Mouse (Mus musculus): ENCODE data around the gene Col18a1. TPM values are rescaled to one million over a fixed set of nuclear protein-coding genes. Genes with fewer than 3 reads are reported as not detected.

Gene Col18a1
- polyA plus RNA-seq, 1 experiment: 45.7 TPM

DNA sequence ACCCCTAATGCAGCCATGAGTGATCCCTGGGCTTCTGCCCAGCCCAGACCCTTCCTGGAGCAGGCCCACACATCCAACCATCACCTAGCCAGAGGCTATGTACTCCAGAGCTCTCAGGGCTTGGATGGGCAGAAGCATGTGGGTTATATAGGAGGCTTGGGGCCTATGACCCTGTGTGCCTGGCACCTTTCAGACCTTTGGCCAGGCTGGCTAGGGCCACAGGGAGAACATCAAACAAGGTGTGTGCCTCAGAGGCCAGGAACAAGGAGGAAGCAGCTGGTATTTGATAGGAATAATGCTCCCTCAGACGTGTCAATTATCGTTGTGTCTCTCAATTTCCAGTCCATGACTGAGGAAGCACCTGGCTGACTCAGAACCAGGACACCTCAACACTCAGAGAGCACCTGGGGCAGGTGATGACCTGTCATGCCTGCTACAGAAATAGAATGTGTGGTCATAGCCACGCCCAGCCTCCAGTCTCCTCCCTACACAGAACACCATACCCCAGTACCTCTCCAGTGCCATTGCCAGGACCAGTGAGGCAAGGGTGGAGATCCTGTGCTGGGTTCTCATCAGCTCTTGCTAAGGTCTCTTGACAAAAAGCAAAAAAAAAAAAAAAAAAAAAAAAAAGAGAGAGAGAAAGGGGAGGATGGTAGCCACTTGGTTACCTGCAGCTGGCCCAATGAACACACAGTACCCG is 54.6 kb downstream of the Col18a1 start:
- Histone ChIP-seq H3K27me3 (ENCODE audit: control insufficient read depth, insufficient read depth, low read length) (no peaks in the 10 kb centered on the region), H3K27ac (ENCODE audit: insufficient read depth, low read length) (no peak overlapping the region), H3K4me3 (replicated peaks; ENCODE audit: insufficient read depth, low read depth, low read length) (no peak overlapping the region), H3K4me1 (ENCODE audit: control insufficient read depth, insufficient read depth, low read length) (no peaks in the 10 kb centered on the region)
- DNase-seq: no peak
- no peak for TF ChIP-seq CTCF (IDR thresholded peaks at IDR 0.05; ENCODE audit: borderline replicate concordance, insufficient read depth, low read depth, low read length)
- TF ChIP-seq POLR2A (IDR thresholded peaks at IDR 0.05; ENCODE audit: borderline replicate concordance, insufficient read depth, low read length): no peak
- 93% methylated on average over 4 of the region's 4 CpGs for WGBS

DNA sequence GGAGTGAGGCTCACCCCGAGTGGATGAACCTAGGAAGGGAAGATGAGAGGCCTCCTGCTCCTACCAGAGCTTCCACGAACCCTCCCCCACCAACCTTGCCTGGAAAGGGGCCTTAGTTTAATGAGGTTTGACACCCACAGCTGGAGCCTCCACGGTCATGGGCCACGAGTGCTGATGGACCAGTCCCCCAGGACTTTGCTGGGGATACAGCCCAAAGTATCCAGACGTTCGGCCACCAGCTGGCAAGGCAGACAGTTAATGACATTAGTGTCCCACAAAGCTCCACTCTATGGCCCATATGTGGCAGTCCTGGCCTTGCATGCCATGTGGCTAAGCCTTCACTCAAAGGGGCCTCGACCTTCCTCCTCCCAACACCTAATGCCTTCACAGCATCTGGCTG is 55.5 kb downstream of the Col18a1 start:
- H3K4me1 ChIP-seq (ENCODE audit: control insufficient read depth, insufficient read depth, low read length): no peaks in the 10 kb centered on the region
- no peak overlapping the region for H3K4me3 ChIP-seq (replicated peaks; ENCODE audit: insufficient read depth, low read depth, low read length)
- WGBS: 40% methylated on average over 7 of the region's 7 CpGs
- H3K27me3 ChIP-seq (ENCODE audit: control insufficient read depth, insufficient read depth, low read length): no peaks in the 10 kb centered on the region
- DNase-seq: no peak
- no peak overlapping the region for H3K27ac ChIP-seq (ENCODE audit: insufficient read depth, low read length)
- no peak for TF ChIP-seq POLR2A (IDR thresholded peaks at IDR 0.05; ENCODE audit: borderline replicate concordance, insufficient read depth, low read length)
- no peak for TF ChIP-seq CTCF (IDR thresholded peaks at IDR 0.05; ENCODE audit: borderline replicate concordance, insufficient read depth, low read depth, low read length)

DNA sequence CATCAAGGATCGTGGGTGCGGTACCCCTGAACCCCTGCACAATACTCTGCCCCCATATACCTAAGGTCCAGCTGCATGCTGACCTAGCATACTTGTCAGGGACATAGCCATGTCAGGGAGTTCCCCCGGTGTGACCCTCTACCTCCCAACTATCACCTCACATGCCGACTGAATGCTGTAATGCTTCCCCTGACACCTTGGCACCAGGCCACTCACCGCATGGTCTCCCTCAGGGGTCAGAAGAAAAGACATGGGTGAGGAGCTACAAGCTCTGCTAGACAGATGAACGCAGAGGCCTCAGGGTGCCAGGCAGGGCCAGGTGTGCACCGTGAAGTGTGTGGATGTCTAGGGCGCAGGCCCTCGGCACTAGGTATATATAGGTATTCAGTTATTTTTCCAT is 56.3 kb downstream of the Col18a1 start:
- Histone ChIP-seq H3K4me1 (ENCODE audit: control insufficient read depth, insufficient read depth, low read length) (no peaks in the 10 kb centered on the region), H3K27me3 (ENCODE audit: control insufficient read depth, insufficient read depth, low read length) (no peaks in the 10 kb centered on the region), H3K27ac (ENCODE audit: insufficient read depth, low read length) (no peak overlapping the region), H3K4me3 (replicated peaks; ENCODE audit: insufficient read depth, low read depth, low read length) (no peak overlapping the region)
- 82% methylated on average over 9 of the region's 9 CpGs for WGBS
- no peak for TF ChIP-seq POLR2A (IDR thresholded peaks at IDR 0.05; ENCODE audit: borderline replicate concordance, insufficient read depth, low read length)
- TF ChIP-seq CTCF (IDR thresholded peaks at IDR 0.05; ENCODE audit: borderline replicate concordance, insufficient read depth, low read depth, low read length): no peak
- DNase-seq: no peak

DNA sequence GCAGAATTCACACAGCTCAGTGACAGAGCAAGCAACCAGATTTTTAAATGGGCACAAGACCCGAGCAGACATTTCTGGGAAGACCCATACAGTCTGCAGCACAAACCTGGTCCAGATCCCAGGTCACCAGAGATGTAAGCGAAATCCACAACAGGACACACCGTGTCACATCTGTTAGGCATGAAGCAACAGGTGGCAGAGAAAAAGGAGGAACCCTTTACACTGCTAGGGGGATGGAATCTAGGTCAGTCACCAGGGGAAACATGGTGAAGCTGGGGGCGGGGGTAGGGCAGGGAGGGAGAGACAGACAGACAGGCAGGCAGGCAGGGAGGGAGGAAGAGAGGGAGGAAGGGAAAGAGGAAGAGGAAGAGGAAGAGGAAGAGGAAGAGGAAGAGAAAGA is 58.2 kb downstream of the Col18a1 start:
- no peak for DNase-seq
- TF ChIP-seq POLR2A (IDR thresholded peaks at IDR 0.05; ENCODE audit: borderline replicate concordance, insufficient read depth, low read length): no peak
- no peak for TF ChIP-seq CTCF (IDR thresholded peaks at IDR 0.05; ENCODE audit: borderline replicate concordance, insufficient read depth, low read depth, low read length)
- Histone ChIP-seq H3K27me3 (ENCODE audit: control insufficient read depth, insufficient read depth, low read length) (no peaks in the 10 kb centered on the region), H3K27ac (ENCODE audit: insufficient read depth, low read length) (no peak overlapping the region), H3K4me3 (replicated peaks; ENCODE audit: insufficient read depth, low read depth, low read length) (no peak overlapping the region), H3K4me1 (ENCODE audit: control insufficient read depth, insufficient read depth, low read length) (no peaks in the 10 kb centered on the region)
- 64% methylated on average over 4 of the region's 4 CpGs for WGBS

DNA sequence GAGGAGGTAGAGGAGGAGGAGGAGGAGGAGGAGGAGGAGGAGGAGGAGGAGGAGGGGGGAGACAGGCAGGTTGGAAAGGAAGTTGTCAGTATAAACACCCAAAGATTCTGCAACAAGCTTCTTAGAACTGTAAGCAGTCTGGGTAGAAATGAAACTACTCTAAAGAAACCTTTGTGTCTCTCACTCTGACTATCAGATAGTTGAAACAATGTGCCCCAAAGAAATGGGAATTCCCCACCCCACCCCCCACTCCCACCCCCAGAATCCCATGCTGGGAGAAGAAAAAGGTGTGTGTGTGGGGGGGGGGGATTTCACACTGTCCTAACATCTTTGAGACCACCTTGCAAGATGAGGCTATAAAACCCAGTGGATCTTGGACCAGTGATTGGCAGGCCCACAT is 62.0 kb downstream of the Col18a1 start:
- TF ChIP-seq POLR2A (IDR thresholded peaks at IDR 0.05; ENCODE audit: borderline replicate concordance, insufficient read depth, low read length) (no peak), CTCF (IDR thresholded peaks at IDR 0.05; ENCODE audit: borderline replicate concordance, insufficient read depth, low read depth, low read length) (no peak)
- no peak for DNase-seq
- H3K4me3 ChIP-seq (replicated peaks; ENCODE audit: insufficient read depth, low read depth, low read length): no peak overlapping the region
- H3K4me1 ChIP-seq (ENCODE audit: control insufficient read depth, insufficient read depth, low read length): no peaks in the 10 kb centered on the region
- H3K27me3 ChIP-seq (ENCODE audit: control insufficient read depth, insufficient read depth, low read length): no peaks in the 10 kb centered on the region
- H3K27ac ChIP-seq (ENCODE audit: insufficient read depth, low read length): no peak overlapping the region

DNA sequence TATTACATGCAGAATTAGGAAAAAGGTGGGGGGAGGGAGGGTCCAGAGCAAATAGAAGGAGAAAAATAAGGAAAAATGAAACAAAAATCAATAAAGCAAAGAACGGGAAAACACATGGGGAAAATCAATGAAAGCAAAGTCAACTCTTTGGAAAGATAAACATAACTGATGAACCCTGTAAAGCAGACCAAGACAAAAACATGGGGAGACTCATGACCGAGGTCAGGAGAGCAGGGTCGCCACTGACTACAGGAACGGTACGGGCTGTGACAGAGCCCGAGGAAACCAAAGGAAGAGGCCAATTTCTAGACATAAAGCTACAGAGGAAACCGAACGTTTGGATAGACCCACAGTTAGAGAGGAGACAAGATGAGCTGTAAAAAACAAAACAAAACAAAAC is 62.7 kb downstream of the Col18a1 start:
- H3K4me3 ChIP-seq (replicated peaks; ENCODE audit: insufficient read depth, low read depth, low read length): no peak overlapping the region
- TF ChIP-seq POLR2A (IDR thresholded peaks at IDR 0.05; ENCODE audit: borderline replicate concordance, insufficient read depth, low read length): no peak
- no peak for TF ChIP-seq CTCF (IDR thresholded peaks at IDR 0.05; ENCODE audit: borderline replicate concordance, insufficient read depth, low read depth, low read length)
- H3K27me3 ChIP-seq (ENCODE audit: control insufficient read depth, insufficient read depth, low read length): no peaks in the 10 kb centered on the region
- H3K4me1 ChIP-seq (ENCODE audit: control insufficient read depth, insufficient read depth, low read length): no peaks in the 10 kb centered on the region
- 76% methylated on average over 8 of the region's 8 CpGs for WGBS
- DNase-seq: no peak
- no peak overlapping the region for H3K27ac ChIP-seq (ENCODE audit: insufficient read depth, low read length)

DNA sequence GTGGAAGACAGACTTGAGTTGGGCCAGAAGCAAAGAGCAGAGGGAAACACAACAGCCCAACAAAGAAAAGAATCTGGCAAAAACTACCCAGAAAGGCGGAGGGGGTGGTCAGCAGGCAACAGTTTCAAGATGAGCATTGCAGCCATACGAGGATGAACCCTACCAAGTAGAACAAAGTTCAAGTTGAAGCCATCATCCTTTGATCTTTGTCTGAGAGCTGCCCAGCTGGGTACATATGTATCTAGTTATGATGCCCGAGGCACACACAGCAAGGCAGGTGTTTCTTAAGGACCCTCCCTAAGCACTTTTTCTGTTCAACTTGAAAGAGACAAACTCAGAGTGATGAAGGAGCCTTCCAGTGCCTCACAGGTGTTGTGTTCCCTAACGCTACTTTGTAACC is 66.6 kb downstream of the Col18a1 start:
- Histone ChIP-seq H3K4me3 (replicated peaks; ENCODE audit: insufficient read depth, low read depth, low read length) (no peak overlapping the region), H3K4me1 (ENCODE audit: control insufficient read depth, insufficient read depth, low read length) (no peaks in the 10 kb centered on the region), H3K27ac (ENCODE audit: insufficient read depth, low read length) (no peak overlapping the region), H3K27me3 (ENCODE audit: control insufficient read depth, insufficient read depth, low read length) (no peaks in the 10 kb centered on the region)
- TF ChIP-seq CTCF (IDR thresholded peaks at IDR 0.05; ENCODE audit: borderline replicate concordance, insufficient read depth, low read depth, low read length) (no peak), POLR2A (IDR thresholded peaks at IDR 0.05; ENCODE audit: borderline replicate concordance, insufficient read depth, low read length) (no peak)
- WGBS: 90% methylated on average over 4 of the region's 4 CpGs
- DNase-seq: no peak

DNA sequence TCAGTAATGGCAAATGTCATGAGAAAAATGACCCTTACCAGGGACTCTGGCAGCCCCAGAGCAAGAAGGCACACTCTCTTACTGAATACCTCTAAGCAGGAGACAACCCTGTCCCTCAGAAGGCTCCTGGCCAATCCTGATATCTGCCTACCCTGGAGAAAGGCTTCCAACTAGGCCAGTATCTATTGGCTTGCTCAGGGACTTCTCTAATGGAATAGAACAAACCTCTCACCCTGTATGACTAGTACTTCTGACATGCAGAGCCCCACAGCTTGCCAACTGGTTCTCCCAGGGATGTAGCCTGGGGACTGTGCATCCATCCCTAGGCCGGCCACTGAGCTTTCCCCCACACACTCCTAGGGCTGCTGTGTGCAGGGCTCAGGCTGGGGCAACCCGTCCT is 67.7 kb downstream of the Col18a1 start:
- WGBS: 89% methylated on average over 2 of the region's 2 CpGs
- no peaks in the 10 kb centered on the region for H3K27me3 ChIP-seq (ENCODE audit: control insufficient read depth, insufficient read depth, low read length)
- TF ChIP-seq POLR2A (IDR thresholded peaks at IDR 0.05; ENCODE audit: borderline replicate concordance, insufficient read depth, low read length) (no peak), CTCF (IDR thresholded peaks at IDR 0.05; ENCODE audit: borderline replicate concordance, insufficient read depth, low read depth, low read length) (no peak)

More for the DNA sequence above, 67.7 kb downstream of the Col18a1 start:
- H3K4me3 ChIP-seq (replicated peaks; ENCODE audit: insufficient read depth, low read depth, low read length): no peak overlapping the region
- H3K4me1 ChIP-seq (ENCODE audit: control insufficient read depth, insufficient read depth, low read length): peaks cover 5% of the 10 kb centered on the region
- no peak overlapping the region for H3K27ac ChIP-seq (ENCODE audit: insufficient read depth, low read length)
- no peak for DNase-seq
